Mouse (Mus musculus) embryo, embryonic 10.5 days (tissue): ENCODE results near the gene Trmt6.

ENCODE experiments used
- DNase-seq: peaks from one replicate; pipeline ENCODE4 v3.0.0-alpha.2; 2015; ENCODE audit warnings: low spot score

The Trmt6 gene

DNA sequence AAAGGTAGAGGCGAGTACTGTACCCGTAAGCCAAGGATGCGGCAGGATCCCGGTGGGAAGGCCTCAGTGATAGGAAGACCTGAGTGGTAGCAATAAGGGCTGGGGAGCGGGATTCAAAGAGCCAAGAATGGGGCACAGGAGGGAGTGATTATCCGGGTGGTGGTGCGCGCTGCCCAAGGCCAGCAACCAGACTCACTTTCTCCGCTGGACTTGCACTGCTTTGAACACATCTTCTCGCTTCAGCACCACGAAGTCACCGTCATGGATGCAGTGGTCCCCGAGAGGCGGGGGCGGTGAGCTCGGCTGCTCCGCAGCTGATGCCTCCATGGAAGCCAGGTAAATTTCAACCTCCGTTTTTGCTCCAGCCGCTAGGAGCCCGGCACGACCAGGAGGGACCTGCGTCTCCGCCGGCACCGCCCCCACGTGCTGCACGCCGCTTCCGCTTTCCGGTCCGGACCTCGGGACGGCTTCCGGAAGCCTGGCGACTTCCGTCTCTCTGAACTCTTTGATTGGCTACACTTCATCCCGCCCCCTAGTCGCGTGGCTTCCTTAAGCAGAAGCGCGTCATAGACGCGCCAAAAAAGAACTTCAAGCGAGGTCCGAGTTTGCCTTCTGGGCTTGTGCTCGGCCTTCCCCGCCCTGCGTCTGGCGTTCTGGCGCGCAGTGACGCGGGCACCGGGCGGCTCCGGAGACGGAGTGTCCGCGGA lies at the start of gene Trmt6, which contains the start of gene Mcm8:
Gene Trmt6, minus strand, starts transcription at position 448 of the 707 bp plus-strand sequence.
Gene Mcm8, plus strand, starts transcription at position 534 of the 707 bp plus-strand sequence.
- DNase-seq = peak; percentile 99

DNA sequence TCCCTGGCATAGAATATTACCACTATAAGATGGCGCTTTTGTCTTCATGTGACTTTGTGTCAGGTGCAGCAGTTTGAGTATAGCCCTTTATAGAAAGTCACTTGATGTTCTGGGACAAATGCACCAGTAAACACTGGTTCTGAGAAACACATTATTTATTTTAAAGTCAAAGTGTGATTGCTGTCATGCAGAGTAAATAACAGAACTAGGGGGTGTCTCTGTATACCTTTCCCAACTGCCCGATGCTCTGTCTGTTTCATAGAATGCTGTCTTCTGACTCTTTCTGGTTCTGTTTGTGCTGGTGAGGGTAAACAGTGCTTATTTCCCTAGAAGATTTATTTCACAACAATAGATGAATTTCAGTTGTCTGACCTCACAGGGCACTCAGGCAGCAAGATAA lies 47.5 kb upstream of the Trmt6 start:
- no peak for DNase-seq

DNA sequence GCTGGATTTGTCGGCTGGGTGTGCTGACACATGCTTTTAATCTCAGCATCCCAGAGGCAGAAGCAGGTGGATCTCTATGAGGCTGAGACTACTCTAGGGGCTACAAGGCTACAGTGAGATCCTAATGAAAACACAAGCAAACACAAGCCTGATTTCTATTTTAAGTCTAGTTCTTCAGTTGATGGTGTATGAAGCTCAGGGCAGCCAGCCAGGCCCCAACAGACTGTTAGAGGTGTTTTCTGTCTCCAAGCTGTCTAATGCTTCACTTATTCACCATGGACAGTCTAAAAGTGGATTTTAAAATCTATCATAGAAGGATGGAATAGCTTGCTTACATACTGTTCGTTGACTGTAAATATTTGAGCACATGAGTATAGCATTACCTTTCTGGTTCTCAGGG lies 45.6 kb upstream of the Trmt6 start:
- DNase-seq = no peak

DNA sequence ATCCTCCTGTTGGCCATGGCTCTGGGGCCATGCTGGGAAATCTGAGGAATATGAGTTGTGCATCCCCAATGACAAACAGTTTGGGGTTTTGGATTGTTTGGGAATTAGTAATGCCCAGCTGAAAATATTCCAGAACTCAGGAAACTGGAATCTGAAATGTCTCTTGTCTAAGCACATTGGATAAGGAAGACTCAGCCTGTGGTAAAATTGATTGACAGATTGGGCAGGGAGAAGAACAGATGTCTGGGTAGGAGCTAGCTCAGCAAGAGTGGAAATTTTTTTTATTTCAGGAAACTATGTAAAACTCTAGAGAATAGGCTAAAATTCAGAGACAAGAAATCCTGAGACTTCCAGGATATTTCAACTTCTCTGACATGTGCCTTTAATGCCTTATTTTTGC lies 44.6 kb upstream of the Trmt6 start:
- DNase-seq = no peak

DNA sequence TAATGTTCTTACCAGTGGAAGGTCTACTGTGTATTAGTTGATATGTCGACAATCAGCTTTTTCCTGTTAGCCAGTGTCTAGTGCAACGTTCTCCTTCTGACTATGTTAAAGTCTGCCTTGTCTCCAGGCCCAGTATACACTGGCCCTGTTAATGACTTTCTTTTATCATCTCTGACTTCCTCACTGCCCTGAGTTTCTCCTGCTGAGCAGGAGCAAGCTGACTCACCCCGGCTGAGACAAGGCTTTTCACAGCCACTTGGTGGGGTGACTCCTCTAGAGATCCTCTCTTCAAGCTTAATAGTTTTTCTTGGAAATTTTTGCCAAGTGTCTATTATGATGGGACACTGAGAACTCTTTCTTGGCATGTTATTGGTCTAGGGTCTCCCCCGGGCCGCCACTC lies 40.5 kb upstream of the Trmt6 start:
- DNase-seq = no peak

DNA sequence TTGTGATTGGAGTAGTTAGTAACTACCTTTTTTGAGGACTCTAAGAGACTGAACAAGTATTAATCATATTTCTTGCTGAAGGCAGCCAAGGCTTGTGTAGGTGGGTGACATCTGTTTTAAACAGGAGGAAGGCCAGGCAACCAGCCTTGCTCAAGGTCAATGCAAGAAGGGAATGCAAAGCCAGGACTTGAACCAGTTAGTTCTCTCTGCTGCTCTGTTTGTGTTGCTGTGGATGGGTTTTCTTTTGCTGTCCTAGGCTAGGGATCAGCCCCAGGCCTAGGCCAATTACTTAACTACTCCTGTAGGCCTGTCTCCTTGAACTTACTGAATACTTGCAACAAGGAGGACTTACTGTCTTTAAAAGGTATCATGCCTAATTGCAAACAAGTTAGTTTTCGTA lies 37.2 kb upstream of the Trmt6 start:
- no peak for DNase-seq

DNA sequence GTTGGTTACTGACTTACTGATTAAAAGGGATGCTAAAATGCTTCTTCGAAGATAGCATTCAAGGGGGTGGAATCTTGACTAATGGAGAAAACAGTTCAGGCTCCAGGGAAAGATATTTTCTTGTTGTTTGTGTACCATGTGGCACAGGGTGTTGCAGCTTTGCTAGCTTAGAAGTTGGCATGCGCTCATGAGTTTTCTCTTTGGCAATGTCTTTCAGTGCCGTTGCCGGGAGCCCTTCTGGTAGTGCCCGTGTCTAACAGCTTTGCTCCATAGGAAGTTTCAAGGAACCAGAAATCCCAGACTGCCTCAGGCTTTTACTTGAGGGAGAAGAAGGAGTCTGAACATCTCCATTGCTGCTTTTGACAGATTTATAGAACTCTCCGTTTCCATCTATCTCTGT lies 33.3 kb upstream of the Trmt6 start:
- no peak for DNase-seq

DNA sequence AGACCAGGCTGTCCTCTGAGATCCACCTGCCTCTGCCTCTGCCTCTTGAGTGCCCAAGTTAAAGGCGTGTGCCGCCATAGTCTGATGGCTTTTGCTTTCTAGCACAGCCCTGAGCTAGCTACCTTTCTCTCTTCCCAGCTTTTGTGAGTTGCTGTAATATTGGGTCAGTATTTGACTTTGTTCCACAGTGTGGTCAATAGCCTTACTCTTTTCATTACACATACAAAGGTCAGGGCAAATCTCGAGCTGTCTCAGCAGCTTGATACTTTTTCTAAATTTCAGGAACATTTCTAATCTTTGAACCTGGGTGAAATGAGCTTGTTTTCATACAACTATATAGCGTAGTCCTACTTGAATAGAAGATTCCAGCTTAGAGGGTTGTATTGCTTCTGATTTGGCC lies 32.5 kb upstream of the Trmt6 start:
- DNase-seq = no peak

DNA sequence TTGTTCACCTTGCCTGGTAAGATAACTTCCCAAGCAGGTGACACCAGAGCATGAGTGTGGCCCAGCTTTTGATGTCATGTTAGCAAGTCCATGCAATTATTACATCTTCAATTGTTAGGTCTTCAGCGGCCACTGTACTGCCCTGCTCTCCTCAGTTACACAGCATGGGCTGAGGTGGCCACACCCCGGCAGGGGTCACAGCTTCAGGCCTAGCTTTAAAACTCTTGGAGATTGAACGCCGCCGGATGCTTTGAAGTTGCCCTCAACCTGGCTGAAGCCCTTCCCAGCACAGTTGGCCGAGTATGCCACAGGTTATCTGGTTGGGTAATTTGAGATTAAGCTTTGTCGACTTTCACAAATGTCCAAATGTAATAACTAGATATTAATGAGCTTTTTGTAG lies 31.7 kb upstream of the Trmt6 start:
- peak; percentile 14 for DNase-seq

DNA sequence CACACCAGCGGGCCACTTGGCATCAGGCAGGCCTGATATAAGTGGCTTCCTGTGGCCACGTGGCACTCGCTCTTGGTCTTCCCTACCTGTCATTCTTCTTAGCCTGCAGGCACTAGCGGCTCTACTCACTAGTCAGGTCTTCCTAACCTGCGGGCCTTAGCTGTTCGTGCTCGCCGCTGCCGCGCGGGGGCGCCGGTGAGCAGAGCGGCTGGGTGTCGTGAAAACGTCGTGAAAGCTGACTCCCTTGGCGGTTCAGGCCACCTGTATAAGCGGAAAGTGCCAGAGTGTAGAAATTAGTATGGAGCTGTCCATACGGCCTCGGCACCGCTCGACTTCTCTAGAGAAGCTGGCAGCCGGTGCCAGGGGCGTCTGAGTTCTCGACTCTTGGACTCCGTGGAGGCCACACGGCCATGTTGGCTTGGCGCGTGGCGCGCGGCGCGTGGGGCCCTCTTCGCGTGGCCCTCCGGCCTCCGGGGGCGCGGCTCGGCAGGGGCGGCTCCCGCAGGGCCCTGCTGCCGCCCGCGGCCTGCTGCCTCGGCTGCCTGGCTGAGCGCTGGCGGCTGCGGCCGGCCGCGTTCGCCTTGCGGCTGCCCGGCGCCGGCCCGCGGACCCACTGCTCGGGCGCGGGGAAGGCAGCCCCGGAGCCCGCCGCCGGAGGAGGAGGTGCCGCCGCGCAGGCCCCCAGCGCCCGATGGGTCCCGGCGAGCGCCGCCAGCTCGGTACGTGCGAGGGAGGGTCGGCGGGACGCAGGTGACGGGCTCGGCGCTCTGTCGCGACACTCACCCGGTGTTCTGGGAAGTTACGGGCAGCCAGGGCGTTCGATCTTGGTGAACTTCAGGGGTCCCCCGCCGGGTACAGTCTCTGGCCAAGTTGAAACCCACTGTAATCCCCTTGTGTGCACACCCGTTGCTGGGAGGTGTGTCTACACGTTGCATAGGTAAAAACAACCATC lies 30.8 kb upstream of the Trmt6 start, which contains the start of gene Crls1:
Gene Crls1, plus strand, starts transcription at position 260 of the 952 bp plus-strand sequence.
- peak; percentile 94 for DNase-seq

DNA sequence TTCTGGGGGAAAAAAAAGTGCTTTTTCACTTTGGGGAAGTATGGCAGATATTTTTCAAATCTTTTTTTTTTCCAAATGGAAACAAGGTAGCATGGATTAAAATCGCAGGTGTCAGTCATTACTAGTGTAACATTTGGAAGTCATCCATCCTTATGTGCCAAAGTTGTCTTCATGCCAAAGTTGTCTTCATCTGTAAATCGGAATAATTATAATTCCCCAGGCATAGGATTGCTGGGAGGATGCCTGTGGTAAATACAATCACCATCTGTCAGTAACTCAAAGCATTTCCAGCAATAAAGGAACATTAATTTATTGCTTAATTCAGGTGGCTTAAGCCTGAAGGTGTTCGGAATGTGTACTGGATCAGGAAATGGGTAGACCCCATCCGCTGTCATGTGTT lies 25.2 kb upstream of the Trmt6 start:
- no peak for DNase-seq

DNA sequence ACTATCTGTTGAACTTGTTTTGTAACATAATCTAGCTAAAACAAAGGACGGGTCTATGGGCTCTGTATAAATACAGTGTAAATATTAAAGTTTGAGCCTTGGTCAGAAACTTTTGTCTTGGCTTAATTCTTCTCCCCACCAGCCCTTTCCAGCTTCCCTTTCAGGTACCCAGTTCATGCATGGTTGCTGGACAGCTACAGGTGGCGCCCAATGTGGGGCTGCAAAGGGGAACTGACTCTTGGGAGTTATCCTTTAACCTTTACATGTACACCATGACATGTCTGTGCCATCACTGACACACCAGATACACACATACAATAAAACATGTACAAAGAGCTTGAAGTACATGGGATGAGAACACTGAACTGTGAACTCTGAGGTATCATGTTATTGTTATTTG lies 12.9 kb downstream of the Trmt6 start:
- DNase-seq = no peak

DNA sequence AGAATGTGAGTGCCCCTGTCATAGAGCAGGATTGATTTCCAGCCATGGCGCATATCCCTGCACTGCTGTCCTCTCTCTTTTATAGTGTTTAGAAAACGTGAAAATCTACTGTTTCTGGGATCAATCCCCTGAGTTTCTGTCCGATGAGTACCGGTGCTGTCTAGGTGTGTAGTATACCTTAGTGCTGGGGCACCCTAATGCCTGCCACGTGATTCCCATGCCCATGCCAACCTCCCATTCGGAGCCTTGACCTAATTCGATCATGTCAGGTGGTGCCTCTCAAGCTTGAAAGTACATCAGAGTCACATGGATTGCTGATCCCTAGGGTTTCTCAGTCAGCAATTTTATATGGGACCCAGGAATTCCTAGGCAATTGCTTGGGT lies 21.7 kb downstream of the Trmt6 start:
- DNase-seq = no peak

DNA sequence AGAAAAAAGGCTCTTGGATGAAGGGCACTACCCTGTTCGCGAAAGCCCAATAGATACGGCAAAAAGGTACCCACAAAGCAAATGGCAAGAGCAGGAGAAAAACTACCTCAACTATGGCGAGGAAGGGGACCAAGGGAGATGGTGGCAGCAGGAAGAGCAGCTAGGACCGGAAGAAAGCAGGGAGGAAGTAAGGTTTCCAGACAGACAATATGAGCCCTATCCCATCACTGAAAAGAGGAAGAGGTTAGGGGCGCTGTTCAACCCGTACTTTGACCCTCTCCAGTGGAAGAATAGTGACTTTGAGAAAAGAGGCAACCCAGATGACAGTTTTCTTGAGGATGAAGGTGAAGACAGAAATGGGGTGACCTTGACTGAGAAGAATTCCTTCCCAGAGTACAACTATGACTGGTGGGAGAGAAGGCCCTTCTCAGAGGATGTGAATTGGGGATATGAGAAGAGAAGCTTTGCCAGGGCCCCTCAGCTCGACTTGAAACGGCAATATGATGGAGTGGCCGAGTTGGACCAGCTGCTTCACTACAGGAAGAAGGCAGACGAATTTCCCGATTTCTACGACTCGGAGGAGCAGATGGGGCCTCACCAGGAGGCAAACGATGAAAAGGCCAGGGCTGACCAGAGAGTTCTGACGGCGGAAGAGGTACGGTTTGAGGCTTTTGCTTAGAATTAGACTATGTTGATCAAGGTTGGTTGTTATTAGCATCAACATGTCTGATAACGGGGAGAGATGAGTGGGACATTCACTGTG lies 22.2 kb downstream of the Trmt6 start:
- DNase-seq = no peak

DNA sequence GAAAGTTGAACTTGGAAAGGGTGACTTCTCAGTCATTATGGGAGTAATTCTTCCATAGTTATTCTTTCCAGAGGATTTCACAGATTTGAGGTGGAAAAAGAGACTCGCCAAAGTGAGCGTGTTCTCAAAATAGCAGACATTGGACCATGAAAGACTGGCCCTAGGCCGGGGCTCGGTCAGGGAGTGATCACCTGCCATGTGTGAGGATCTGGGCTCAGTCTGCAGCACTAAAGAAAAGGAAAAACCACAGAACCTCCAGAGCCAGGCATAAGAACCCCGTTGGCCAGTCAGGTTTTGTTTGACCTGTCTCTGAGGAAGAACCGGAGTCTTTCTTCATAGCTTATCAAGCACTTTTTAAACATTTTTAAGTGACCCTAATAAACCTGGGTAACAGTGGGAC lies 31.8 kb downstream of the Trmt6 start:
- no peak for DNase-seq

DNA sequence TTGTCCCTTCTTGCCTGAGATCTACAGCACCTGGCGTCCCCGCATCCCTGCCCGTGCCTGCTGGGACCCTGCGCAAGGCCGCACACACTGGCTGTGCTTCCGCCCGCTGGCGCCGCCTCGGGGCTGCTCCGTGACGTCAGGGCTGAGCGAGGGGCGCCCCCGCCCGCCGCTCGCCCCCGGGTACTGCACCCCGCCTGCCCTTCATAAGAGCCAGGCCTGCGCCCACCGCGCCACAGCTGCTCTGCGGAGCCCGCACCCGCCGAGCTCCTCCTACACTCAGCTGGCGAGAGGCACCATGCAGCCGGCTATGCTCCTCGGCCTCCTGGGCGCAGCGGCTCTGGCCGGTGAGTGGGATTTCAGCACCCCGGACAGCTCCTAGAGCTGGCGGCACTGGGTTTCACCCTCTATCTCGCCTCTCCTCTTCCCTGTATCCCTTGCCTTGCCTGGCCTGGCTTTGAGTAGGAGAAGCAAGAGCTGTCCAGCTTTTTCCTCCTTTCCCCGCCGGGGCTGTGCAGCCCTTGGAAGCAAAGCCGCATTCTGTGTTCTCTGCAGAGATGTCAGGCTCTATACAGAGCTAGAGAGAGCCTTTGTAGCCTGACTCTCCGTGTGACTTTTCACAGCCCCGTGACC lies 34.3 kb downstream of the Trmt6 start:
- peak; percentile 95 for DNase-seq

DNA sequence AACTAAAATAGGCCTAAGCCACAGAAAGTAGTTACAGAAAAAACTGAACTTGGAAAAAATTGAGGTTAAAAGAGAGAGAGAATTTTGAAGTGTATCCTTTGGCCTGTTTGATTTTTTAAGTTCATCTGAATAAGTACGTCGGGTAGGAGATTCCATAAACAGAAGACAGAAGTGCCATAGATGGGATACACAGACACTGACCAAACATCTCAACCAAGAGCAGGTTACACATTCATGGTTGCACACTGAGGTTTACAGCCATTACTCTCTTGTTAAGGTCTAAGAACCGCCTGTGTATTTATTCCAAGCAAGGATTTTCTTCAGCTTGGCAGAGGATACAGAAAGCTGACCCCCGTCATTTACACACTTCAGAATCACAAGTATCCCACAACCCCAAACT lies 34.9 kb downstream of the Trmt6 start, which contains the start of gene Chgb:
Gene Chgb, plus strand, starts transcription at position 301 of the 400 bp plus-strand sequence.
- no peak for DNase-seq

DNA sequence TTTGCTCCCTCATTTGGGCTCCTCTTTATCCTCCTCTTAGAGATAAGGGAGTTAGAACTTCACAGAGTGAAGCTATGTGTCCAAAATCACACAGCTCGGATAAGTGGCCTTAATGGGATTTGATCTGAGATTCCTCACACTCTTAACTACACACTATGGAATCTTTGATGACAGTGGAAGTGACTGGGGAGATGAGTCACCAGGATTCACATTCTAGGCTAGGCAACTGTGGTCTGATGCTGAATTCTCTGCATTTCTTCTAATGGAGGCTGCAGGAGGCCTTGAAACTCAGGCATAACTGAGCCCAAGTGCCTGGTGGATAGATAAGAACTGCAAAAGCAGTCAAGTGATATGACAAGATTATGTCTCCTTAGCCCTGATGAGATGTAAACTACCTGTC lies 45.0 kb downstream of the Trmt6 start:
- no peak for DNase-seq

DNA sequence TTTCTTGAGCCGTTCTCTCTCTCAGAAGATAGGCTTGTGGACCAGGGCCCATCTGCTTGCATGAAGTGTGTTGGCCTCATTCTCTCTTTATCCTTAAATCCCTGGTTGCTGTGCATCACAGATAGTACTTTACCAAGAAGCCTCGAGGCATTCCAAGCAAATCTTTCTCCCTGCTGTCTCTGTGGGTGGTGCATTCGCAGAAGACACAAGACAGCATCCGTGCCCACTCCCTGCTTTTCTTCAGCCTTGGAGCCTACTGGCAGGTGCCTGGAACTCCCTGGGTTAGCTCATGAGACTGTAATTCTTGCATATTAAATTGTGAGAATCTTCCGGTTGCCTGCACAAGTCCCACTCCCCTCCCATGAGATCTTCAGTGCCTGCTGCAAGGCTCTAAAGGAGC lies 57.9 kb downstream of the Trmt6 start:
- no peak for DNase-seq
